Mouse (Mus musculus): Measurements from ENCODE around the gene Nos1ap. TPM values are rescaled to one million over a fixed set of nuclear protein-coding genes. Genes with fewer than 3 reads are reported as not detected.

Nos1ap gene
- total RNA-seq, 2 experiments from 2014 or later, result 22.2 to 27.3 TPM

DNA sequence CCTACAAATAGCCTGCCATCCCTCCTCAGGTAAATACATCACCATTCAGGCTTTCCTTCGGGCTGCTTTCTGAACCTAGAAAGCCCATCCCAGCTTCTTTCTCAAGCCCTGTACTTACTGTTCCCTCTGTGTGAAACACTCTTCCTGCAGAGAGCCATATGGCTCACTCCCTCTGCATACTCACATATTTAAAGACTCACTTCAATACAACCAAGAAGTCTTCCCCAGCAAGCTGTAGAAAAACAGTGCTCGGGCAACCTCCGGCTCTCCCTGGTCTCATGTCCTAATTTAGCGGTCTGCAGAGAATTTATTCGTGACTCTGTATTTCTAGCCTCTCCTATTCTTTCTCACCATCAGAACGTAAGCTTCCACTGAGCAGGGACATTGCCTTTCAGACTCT is 83.4 kb downstream of the Nos1ap start:
- intact Hi-C loops (cut with DNase I), result no loop called here
- no peak for DNase-seq

DNA sequence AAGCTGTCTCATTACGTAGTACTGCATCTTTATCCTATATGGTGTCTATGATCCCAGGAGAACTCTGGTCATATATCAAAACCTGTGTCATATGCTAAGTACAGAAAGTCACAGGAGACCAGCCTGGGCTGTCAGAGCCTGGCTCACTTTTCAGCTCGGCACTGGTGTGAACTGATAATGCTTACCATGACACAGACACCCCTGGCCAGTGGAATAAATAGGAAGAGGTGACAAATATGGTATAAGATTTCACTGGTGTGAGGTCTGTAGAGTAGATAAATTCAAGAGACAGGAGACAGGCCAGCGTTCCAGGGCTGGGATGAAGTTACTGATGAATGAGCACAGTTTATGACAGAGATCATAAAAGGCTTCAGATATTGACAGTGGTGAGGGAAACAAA is 84.6 kb downstream of the Nos1ap start:
- intact Hi-C loops (cut with DNase I), result no loop called here
- no peak for DNase-seq

DNA sequence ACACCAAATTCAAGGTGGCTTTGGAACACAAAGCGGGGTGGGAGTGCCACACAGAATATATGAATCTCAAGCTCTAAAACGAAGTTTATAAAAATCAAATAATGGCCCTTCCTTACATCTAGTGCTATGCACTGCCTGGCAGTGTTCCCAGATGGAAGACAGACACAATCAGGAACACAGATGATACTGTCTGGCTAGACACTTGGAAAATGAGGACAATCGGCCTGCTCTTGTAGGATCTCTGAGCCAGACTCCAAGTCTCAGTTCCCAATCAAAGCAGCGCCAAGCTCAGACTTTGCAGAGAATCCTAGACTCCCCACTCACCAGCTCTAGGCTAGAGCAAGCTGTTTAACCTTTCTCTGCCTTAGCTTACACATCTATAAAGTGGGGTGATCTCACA is 85.3 kb downstream of the Nos1ap start:
- no peak for DNase-seq
- intact Hi-C loops (cut with DNase I), result no loop called here

DNA sequence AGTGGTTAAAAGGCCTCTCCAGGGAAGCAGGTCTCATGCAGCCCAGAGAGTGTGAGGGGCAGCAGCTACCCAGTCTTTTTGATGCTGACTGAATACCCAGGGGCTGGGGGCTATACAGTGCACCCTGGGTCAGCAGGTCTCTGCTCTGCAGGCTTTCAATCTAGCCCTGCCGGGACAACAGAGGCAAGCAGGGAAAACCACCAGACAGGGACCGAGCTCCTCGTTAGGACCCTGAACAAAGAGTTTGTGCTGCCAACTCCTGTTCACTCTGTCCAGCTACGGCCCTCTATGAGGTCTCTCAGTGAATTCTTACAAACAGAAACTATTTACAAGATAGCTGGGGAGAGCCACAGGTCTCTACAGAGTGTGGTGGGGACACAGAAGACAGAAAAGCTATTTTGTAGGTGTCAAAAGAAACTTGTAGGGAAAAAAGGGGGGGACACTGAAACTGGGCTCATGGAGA is 86.4 kb downstream of the Nos1ap start:
- DNase-seq, result no peak
- intact Hi-C loops (cut with DNase I), result no loop called here

DNA sequence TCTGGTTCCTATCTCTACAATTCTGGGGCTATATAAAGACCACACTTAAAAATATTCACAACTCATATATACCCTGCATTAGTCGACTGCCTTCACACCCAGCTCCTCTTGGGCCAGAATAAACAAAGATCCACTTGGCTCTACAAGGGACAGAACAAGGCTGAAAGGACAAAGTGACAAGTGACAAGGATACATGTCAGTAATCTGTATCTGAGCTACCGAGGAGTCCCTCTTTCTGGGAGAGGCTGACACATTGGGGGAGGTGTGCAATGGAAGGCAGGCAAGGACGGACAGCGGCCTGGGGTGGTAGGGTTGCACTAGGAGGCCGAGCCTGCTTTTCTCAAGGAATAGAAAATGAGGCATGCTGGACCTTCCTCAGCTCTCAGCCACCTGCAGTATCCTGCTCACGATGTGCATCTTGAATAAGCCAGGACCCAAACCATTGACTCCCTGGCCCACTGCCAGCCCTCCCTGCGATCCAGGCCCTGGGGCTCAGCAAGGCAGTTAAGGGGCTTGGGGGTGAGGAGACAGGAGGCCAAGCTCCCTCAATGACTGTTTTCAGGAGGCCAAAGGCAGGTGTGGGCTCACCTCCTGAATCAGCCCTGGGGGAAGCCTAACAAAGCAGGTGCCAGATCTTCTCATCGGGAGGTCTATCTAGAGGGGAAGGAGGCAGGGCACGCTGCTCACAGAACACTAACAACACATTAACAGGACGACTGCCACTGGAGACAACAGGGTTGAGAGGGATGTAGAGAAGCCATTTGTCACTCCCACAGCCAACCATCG is 87.0 kb downstream of the Nos1ap start:
- DNase-seq, result no peak
- intact Hi-C loops (cut with DNase I), result no loop called here

DNA sequence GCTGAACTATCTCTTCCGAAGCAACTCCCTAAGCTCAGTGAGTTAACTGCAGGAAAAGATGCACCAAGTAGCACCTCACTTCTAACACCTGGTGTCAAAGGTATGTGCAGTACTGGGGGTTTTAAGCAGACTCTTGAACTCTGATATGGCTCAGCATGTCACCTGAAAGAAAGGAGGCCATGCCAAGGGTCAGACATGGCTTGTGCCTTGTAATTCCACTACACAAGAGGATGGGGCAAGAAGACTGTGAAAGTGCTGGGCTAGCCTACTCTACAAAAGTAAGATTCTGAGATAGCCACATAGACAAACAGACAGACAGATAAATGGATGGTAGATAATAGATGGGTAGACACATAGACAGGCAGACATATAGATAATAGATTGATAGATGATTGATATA is 87.7 kb downstream of the Nos1ap start:
- intact Hi-C loops (cut with DNase I), result no loop called here

DNA sequence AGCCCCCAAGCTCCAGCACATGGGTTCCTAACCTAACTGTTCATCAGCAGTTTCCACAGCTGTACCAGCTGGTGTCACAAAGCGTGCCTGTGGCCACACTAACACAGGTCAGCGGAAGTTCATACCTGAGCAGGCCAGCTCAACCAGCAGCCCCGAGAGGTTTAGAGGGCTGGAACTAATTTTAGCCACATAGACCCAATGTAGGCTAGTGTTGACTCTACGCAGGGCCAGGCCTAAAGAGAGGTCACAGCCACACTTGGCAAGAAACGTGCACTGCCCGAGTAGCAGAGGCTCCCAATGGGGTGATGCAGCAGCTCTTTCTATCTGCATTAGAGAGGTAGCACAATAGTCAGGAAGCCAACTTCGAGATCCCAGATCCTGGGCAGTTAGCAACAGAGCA is 88.1 kb downstream of the Nos1ap start:
- no peak for DNase-seq
- intact Hi-C loops (cut with DNase I), result no loop called here

More for the DNA sequence above, 87.7 kb downstream of the Nos1ap start:
- DNase-seq, result no peak

DNA sequence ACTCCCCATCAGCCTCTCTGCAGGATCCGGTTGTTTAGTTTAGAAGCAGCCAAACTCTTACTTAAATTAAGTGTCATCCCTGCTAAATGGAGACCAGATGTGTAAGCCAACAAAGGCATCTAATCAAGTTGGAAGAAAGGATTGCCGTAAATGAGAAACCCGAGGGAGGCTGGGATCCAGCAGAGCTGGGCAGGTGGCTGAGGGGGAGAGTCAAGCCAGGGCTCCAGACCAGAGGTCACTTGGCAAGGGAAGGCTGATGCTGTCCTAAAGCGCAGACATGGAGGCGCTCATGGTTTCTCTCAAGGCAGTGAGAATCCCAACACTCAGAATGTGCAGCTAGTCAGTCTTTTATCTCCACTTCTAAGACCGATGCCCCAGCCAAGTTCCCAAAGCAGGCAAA is 89.8 kb downstream of the Nos1ap start:
- no peak for DNase-seq
- intact Hi-C loops (cut with DNase I), result no loop called here

DNA sequence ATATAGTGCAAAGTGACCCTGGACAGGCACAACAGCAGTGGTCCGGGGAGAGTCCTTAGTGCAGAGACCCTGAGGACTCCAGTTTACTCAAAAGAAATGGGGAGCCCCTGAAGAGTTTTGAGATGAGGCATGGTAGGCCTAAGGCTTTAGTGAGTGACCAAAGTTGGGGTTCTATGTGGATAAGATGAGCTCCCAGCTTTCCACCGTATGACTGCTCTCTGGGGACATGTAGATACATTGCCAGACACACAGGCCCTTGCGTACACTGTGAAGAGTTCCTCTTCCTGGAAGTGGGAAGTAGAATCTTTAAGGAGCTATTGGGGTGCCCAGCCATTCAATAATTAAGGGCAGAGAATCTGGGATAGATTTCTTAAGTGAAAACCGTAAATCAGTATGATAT is 90.2 kb downstream of the Nos1ap start:
- no peak for DNase-seq
- intact Hi-C loops (cut with DNase I), result no loop called here

DNA sequence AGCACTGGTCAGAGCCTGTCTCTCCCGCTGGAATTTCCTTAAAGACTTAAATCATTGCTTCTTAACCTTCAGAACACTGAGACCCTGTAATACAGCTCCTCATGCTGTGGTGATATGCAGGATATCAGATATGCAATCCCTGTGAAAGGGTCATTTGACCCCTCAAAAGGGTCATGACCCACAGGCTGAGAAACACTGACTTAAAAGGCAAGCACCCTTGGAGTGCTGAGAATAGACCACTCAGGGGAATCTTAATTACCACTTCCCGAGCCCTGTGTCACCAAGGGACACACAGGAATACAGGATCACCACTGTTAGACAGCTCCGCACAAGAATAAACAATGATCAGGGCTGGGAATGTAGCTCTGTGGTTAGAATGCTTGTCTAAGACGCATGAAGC is 91.0 kb downstream of the Nos1ap start:
- intact Hi-C loops (cut with DNase I), result no loop called here
- DNase-seq, result no peak

DNA sequence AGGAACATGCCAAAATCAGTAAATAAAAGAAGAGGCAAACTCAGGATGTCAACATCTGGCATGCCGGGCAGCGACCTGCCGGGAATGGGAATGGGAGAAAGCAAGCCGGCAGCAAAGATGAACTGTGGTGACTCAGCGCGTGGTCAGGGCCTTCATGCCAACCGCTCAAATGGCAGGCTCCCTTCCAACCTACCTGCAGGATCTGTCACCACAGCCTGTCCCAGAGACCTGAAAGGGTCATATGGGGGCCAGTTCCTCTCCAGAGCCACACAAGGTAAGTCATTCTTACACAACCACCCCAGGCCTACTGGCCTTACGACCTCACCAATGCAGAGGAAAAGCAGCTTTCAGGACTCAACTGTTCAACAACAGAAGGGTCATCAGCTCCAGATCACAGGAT is 93.4 kb downstream of the Nos1ap start:
- no peak for DNase-seq
- intact Hi-C loops (cut with DNase I), result no loop called here

DNA sequence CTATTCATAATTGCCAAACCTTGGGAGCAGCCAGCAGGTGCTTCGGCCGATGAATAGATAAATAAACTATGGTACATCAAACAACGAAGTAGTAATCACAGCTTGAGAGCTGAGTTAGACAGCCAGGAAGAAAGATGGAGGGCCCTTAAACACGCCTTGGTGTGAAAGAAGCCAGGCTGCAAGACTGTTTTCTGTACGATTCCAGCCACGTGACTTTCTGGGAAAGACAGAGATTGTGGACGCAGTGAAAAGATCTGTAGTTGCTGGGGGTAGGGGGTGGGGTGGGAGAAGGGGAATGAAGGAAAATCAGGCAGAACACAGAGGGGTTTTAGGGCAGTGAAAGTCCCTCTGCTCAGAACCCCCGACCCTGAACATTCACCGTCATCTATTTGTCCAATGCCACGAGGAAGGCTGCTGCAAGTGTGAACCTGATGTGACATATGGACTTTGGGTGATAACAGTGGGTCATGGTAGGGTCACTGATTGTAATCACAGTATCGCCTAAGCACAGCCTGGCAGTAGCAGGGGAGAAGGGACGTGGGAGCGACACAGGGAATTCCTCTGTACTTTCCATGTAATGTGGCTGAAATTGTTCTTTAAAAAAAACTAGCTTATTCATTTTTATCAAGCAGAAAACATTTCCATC is 94.0 kb downstream of the Nos1ap start:
- no peak for DNase-seq
- intact Hi-C loops (cut with DNase I), result no loop called here

DNA sequence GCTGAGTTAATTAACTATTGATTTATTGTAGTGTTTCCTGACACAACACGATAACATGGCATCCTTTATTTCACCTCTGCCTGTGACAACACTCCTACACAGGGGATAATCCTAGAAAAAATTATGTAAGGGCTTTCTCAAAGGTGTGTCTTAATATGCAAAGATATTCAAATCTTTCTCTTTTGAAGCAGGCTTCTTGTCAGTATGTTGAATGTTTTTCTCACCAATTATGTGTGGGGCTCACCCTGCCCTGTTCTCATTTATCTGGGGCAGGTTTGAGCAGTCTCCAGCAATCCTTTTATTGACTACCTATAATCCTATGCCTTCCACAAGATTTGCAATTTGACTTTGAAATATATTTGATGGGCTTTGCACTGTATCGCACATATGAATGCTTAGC is 97.1 kb downstream of the Nos1ap start:
- intact Hi-C loops (cut with DNase I), result no loop called here
- DNase-seq, result no peak

DNA sequence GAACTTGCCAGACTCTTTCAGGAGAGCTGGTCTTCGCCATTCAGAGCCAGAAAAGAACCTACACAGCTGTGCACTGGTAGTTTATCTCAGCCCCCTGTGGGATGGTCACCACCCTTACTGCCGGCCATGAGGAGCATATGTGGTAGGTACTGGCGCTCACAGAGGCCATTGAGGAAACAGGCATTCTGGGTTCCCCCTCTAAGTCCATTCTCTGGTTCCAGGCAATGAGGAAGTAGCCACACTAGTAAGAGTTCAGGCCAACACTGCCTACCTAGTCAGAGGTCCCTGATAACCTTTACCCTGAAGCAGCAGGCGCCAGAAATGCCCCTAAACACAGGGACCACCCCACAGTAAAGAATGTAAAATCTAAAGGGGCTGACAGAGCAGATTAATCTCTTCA is 97.6 kb downstream of the Nos1ap start:
- intact Hi-C loops (cut with DNase I), result no loop called here
- no peak for DNase-seq

DNA sequence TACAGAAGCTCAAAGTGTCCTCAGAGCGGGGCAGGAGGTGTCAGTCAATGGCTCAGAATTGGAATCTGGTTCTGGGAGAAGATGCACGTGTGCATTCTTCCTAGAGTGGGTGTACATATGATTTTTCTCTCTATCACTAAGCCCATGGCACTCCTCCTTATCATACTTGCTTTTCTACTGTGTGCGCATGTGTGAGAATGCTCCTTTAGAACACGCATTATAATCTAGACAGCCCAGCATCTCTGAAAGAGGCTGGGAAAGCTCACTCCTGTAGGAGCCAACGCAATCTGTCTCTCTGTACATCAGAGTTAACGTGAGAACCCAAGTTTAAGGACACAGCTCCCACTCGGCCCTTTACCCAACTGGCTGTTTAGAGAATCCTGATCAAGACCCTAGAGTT is 99.7 kb downstream of the Nos1ap start:
- DNase-seq, result no peak
- intact Hi-C loops (cut with DNase I), result no loop called here

DNA sequence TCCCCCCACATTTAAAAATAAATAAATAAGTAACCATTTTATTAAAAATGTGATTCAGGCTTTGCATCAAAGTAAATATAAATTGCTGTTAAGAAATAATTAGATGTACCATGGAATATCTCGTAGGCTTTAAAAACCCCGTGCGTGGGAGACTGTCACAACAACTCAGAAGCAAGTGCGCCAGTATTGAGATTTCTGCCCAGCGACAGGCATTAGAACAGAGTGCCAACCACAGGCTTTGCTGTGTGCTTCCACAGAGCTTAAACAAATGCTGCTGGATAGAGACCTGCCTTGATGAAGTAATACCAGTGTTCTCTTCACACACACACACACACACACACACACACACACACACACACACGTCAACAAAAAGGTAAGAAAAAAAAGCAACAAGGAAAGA is 100.2 kb downstream of the Nos1ap start:
- intact Hi-C loops (cut with DNase I), result no loop called here
- DNase-seq, result no peak

DNA sequence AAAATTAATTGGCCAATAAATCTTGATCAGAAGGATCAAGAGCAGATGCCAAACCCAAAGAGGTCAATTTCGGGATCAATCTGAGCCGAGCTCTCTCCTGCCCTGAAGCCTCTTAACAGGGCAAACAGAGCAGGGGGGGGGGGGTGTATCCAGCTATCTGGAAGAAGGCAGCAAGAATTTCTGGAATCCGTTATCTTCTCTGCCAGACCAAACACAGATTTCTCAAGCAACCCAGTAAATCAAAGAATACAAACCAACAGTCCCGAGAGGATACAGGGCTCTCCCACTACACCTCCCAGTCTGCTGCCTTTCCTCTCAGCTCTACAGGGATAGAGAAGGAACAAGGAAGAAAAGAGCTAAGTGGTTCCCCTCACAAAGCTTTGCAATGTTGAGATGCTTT is 104.5 kb downstream of the Nos1ap start:
- no peak for DNase-seq
- intact Hi-C loops (cut with DNase I), result no loop called here

DNA sequence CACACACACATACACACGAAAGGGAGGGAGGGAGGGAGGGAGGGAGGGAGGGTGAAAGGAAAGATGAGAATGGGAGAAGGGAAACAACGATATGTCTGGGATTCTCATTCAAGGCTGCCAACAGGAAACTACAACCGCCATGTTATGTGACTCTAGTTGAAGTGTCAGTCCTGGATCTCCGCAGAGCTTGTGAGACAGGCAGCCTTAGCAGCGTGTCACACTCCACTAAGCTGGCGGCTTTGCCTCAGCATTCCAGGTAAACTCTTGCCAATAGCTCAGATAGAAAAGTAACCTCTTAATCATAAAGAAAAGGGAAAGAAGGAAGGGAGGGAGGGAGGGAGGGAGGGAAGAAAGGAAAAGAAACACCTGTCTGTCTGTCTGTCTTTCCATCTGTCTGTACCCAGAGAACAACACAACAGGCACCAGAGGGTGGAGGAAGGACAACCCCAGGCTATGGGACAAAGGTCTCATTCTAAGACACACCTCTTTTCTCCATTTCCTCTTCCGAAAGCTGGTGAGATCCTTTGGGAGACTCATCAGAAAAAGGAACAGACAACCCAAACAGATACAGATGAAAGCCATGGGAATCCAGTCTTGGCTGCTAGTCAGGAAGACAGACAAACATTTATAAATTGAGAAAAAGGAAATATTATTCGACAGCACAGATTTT is 107.3 kb downstream of the Nos1ap start:
- no peak for DNase-seq
- intact Hi-C loops (cut with DNase I), result no loop called here

DNA sequence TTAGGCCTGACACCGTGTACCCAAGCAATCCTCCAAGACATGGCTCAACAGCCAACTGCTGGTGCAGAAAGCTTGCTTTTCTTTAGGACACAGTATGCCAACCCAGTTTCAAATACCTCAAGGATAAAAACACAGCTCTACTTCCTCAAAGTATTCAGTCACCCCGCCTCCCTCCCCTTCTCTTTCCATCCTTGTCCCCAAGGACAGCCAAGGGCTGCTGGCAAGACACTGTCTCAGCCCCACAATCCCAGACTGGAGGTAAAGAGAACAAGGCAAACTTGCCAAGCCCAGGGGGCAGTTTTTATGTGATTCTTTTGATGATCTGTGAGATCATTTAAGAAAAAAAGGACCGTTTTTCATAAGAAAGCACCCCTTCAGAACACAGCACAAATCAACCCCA is 108.6 kb downstream of the Nos1ap start:
- no peak for DNase-seq

DNA sequence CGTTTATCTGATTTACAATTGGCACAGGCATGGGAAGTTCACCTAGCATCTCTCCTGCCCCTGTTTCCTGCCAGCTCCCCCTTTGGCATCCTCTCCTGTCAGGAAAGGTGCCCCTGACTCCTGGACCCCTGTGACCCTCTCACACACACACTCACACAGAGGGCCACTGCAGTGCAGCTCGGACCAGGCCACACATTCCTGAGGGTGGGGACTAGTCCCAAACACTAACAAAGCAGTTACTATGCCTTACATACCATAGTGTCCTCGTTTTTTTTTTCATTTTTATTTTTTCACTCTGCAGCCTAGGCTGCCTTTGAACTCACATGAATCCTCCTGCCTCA is 110.2 kb downstream of the Nos1ap start:
- intact Hi-C loops (cut with DNase I), result no loop called here
- DNase-seq, result no peak

More for the DNA sequence above, 108.6 kb downstream of the Nos1ap start:
- intact Hi-C loops (cut with DNase I), result no loop called here

DNA sequence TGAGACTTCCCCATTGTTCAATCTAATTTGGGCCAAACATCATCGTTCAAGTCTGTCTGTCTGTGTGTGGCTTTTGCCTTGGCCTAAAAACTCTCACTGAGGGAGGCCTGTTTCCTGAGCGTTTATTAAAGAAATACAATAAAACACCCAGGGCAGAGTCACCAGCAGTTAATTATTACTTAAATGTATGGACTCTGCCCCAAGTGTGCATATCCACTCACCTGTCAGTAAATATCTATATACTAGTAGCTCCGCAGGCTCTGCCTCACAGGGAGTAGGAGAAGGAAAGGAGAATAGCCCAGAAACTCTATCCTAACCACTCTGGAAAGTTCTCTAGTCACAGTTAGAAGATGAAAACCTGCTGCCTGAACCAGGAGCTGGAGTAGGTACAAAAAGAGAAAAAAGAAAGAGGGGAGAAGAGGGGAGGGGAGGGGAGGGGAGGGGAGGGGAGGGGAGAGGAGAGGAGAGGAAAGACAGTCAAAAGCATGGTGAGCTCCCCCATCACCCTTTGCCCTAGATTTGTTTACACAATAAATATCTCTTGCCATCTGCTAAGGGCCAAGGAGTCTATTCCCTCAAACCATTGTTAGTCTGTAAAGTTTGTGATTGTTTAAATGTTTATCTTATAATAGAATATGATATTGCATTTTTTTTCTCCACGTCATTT is 110.7 kb downstream of the Nos1ap start:
- intact Hi-C loops (cut with DNase I), result no loop called here
- no peak for DNase-seq
